Mouse (Mus musculus): ENCODE measurements around the gene Tbx6. TPM values are rescaled to one million over a fixed set of nuclear protein-coding genes. Genes with fewer than 3 reads are reported as not detected.

Gene Tbx6
- polyA plus RNA-seq, 1 experiment, result 3.0 TPM

DNA sequence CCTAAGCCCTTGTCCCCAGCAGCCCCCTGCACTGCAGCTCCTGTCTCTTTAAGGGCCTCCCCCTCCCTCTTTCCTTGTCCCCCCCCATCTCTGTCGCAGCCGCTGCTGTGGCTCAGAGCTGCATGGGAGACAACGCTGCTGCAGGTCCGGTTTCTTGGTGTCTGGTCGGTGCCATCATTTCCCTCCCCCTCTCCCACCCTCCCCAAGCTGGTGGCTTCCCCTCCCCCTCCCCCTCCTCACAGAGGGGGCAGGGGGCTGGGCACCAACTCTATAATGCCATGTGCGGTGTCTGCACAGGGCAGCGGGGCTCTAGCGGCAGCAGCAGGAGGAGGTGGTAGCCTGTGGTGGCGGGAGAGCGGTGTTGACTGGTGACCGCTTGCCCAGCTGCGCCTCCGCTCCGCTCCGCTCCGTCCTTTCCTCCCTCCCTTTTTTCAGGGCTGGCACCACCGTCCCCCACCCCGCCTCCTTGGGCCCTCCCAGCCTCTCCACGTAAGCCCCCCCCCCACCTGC is 42.0 kb downstream of the Tbx6 start:
- Histone ChIP-seq H3K27me3 (replicated peaks) (peaks cover 63% of the 10 kb centered on the region), H3K4me1 (peaks cover 26% of the 10 kb centered on the region), H3K4me3 (replicated peaks) (peak overlapping the region; percentile 70), H3K9me3 (peaks cover 5% of the 10 kb centered on the region; the same call in 1 of the 2 replicates), H3K36me3 (replicated peaks; ENCODE audit: low read length) (no peaks in the 10 kb centered on the region)
- no peak for TF ChIP-seq FLI1 (IDR thresholded peaks at IDR 0.05; ENCODE audit: low read length)
- TF ChIP-seq GATA1 (IDR thresholded peaks at IDR 0.05; ENCODE audit: borderline replicate concordance, low read length), result no peak

GRCm38 (mm10) chr7:126823940-126824339 is 42.7 kb downstream of the Tbx6 start:
- Histone ChIP-seq H3K9me3 (peaks cover 3% of the 10 kb centered on the region; the same call in 1 of the 2 replicates), H3K27me3 (replicated peaks) (peaks cover 70% of the 10 kb centered on the region), H3K36me3 (replicated peaks; ENCODE audit: low read length) (no peaks in the 10 kb centered on the region), H3K4me3 (replicated peaks) (no peak overlapping the region), H3K4me1 (peaks cover 26% of the 10 kb centered on the region)
- TF ChIP-seq FLI1 (IDR thresholded peaks at IDR 0.05; ENCODE audit: low read length) (no peak), GATA1 (IDR thresholded peaks at IDR 0.05; ENCODE audit: borderline replicate concordance, low read length) (no peak)

DNA sequence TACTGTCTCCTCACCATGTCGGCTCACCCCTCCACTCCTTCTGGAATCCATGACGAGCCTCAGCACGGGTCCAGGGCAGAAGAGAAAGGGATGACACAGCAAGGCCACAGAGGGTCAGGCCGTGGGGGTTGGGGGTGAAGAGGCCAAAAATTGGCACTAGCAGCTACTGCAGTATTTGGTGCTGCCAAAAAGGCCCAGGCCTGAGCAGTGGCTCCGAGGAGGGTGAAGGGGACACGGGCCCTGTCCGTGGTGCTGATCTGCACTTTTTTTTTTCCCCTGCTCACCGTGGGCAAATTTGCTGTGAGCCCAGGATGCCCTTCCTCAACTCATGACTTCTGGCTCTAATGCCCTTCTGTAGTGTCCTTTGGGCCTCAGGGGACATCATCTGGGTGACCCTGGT is 44.1 kb downstream of the Tbx6 start:
- no peaks in the 10 kb centered on the region for H3K36me3 ChIP-seq (replicated peaks; ENCODE audit: low read length)
- H3K4me1 ChIP-seq, result peaks cover 32% of the 10 kb centered on the region
- no peak overlapping the region for H3K4me3 ChIP-seq (replicated peaks)
- H3K27me3 ChIP-seq (replicated peaks), result peaks cover 77% of the 10 kb centered on the region
- TF ChIP-seq GATA1 (IDR thresholded peaks at IDR 0.05; ENCODE audit: borderline replicate concordance, low read length), result no peak
- TF ChIP-seq FLI1 (IDR thresholded peaks at IDR 0.05; ENCODE audit: low read length), result no peak
- H3K9me3 ChIP-seq, result no peaks in the 10 kb centered on the region

GRCm38 (mm10) chr7:126825952-126826351 is 44.7 kb downstream of the Tbx6 start:
- H3K4me1 ChIP-seq, result peaks cover 32% of the 10 kb centered on the region
- H3K27me3 ChIP-seq (replicated peaks), result peaks cover 83% of the 10 kb centered on the region
- TF ChIP-seq GATA1 (IDR thresholded peaks at IDR 0.05; ENCODE audit: borderline replicate concordance, low read length) (no peak), FLI1 (IDR thresholded peaks at IDR 0.05; ENCODE audit: low read length) (no peak)
- no peaks in the 10 kb centered on the region for H3K9me3 ChIP-seq
- H3K36me3 ChIP-seq (replicated peaks; ENCODE audit: low read length), result no peaks in the 10 kb centered on the region
- no peak overlapping the region for H3K4me3 ChIP-seq (replicated peaks)

DNA sequence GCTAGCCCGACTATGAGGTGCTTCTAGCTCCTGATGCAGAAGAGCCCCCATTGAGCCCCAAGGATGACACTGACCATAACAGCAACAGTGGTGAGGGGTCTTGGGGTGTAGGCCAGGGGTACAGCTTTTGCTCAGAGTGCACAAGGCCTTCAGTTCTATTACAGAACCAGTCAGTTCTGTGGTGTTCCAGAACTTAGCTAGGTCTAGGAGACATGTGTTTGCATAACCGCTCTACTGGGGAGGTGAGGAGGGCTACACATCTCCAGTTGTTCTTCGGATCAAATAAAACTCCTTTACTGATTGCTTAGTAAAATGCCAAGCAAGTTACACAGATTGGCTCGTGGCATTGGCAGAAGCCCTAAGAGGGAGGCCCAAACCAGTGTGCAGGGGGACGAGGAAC is 50.3 kb downstream of the Tbx6 start, which contains the start of gene 4930451I11Rik:
TSS of gene 4930451I11Rik (minus strand) at position 101 of the 400 bp plus-strand sequence.
- Histone ChIP-seq H3K27me3 (replicated peaks) (peaks cover 84% of the 10 kb centered on the region), H3K9me3 (peaks cover 22% of the 10 kb centered on the region), H3K4me3 (replicated peaks) (peak within 1 kb of the TSS; percentile 88), H3K4me1 (peaks cover 18% of the 10 kb centered on the region), H3K36me3 (replicated peaks; ENCODE audit: low read length) (no peaks in the 10 kb centered on the region)
- no peak for TF ChIP-seq GATA1 (IDR thresholded peaks at IDR 0.05; ENCODE audit: borderline replicate concordance, low read length)
- TF ChIP-seq FLI1 (IDR thresholded peaks at IDR 0.05; ENCODE audit: low read length), result no peak

- Histone ChIP-seq H3K36me3 (replicated peaks; ENCODE audit: low read length) (no peaks in the 10 kb centered on the region), H3K4me1 (peaks cover 18% of the 10 kb centered on the region), H3K4me3 (replicated peaks) (peak overlapping the region; percentile 88), H3K9me3 (peaks cover 22% of the 10 kb centered on the region), H3K27me3 (replicated peaks) (peaks cover 82% of the 10 kb centered on the region)
- TF ChIP-seq GATA1 (IDR thresholded peaks at IDR 0.05; ENCODE audit: borderline replicate concordance, low read length) (no peak), FLI1 (IDR thresholded peaks at IDR 0.05; ENCODE audit: low read length) (no peak)
Observed at GRCm38 (mm10) chr7:126832036-126832598, 50.8 kb downstream of the Tbx6 start.

GRCm38 (mm10) chr7:126833294-126833693 is 52.0 kb downstream of the Tbx6 start:
- Histone ChIP-seq H3K27me3 (replicated peaks) (peaks cover 77% of the 10 kb centered on the region), H3K36me3 (replicated peaks; ENCODE audit: low read length) (no peaks in the 10 kb centered on the region), H3K4me3 (replicated peaks) (no peak overlapping the region), H3K4me1 (peaks cover 18% of the 10 kb centered on the region), H3K9me3 (peaks cover 22% of the 10 kb centered on the region)
- no peak for TF ChIP-seq GATA1 (IDR thresholded peaks at IDR 0.05; ENCODE audit: borderline replicate concordance, low read length)
- TF ChIP-seq FLI1 (IDR thresholded peaks at IDR 0.05; ENCODE audit: low read length), result no peak

Other genes starting within 250 kb of the Tbx6 start
- gene Eif3c, start 215.1 kb upstream of the Tbx6 start, polyA plus RNA-seq (2012; ENCODE audit: insufficient read depth, low replicate concordance), result 22.3 and 46.6 TPM in 2 replicates
- gene Apobr, start 196.5 kb upstream of the Tbx6 start, polyA plus RNA-seq (2012; ENCODE audit: insufficient read depth, low replicate concordance), result 30.2 TPM in 1 of 2 replicates, not detected in the other
- 8.9 and 21.3 TPM in 2 replicates for gene Cln3, start 195.7 kb upstream of the Tbx6 start, polyA plus RNA-seq (2012; ENCODE audit: insufficient read depth, low replicate concordance)
- 1.4 TPM in 1 of 2 replicates, not detected in the other for gene Il27, start 186.5 kb upstream of the Tbx6 start, polyA plus RNA-seq (2012; ENCODE audit: insufficient read depth, low replicate concordance)
- 27.5 TPM in 1 of 2 replicates, not detected in the other for gene Nupr1, start 150.6 kb upstream of the Tbx6 start, polyA plus RNA-seq (2012; ENCODE audit: insufficient read depth, low replicate concordance)
- 31.0 and 69.1 TPM in 2 replicates for gene Sgf29, start 132.2 kb upstream of the Tbx6 start, polyA plus RNA-seq (2012; ENCODE audit: insufficient read depth, low replicate concordance)
- gene Sult1a1, start 105.1 kb upstream of the Tbx6 start, polyA plus RNA-seq (2012; ENCODE audit: insufficient read depth, low replicate concordance), result 0.87 and 3.0 TPM in 2 replicates
- gene Bola2, start 86.1 kb upstream of the Tbx6 start, polyA plus RNA-seq (2012; ENCODE audit: insufficient read depth, low replicate concordance), result 185 and 696 TPM in 2 replicates
- 7.3 and 9.7 TPM in 2 replicates for gene Slx1b, start 85.7 kb upstream of the Tbx6 start, polyA plus RNA-seq (2012; ENCODE audit: insufficient read depth, low replicate concordance)
- gene Coro1a, start 73.7 kb upstream of the Tbx6 start, polyA plus RNA-seq (2012; ENCODE audit: insufficient read depth, low replicate concordance), result 1,070 and 1,578 TPM in 2 replicates
- 213 and 289 TPM in 2 replicates for gene Mapk3, start 21.9 kb upstream of the Tbx6 start, polyA plus RNA-seq (2012; ENCODE audit: insufficient read depth, low replicate concordance)
- 3.4 TPM in 1 of 2 replicates, not detected in the other for gene Gdpd3, start 15.1 kb upstream of the Tbx6 start, polyA plus RNA-seq (2012; ENCODE audit: insufficient read depth, low replicate concordance)
- 284 and 689 TPM in 2 replicates for gene Ypel3, start 4.5 kb upstream of the Tbx6 start, polyA plus RNA-seq (2012; ENCODE audit: insufficient read depth, low replicate concordance)
- 46.3 and 115 TPM in 2 replicates for gene Ppp4c, start 11.0 kb downstream of the Tbx6 start, polyA plus RNA-seq (2012; ENCODE audit: insufficient read depth, low replicate concordance)
- 13.5 and 29.3 TPM in 2 replicates for gene Fam57b, start 16.2 kb downstream of the Tbx6 start, polyA plus RNA-seq (2012; ENCODE audit: insufficient read depth, low replicate concordance)
- gene 4930451I11Rik, start 50.2 kb downstream of the Tbx6 start, polyA plus RNA-seq (2012; ENCODE audit: insufficient read depth, low replicate concordance), result not detected in 2 replicates
- 1.3 TPM in 1 of 2 replicates, not detected in the other for gene Doc2a, start 65.9 kb downstream of the Tbx6 start, polyA plus RNA-seq (2012; ENCODE audit: insufficient read depth, low replicate concordance)
- gene Hirip3, start 80.5 kb downstream of the Tbx6 start, polyA plus RNA-seq (2012; ENCODE audit: insufficient read depth, low replicate concordance), result 9.3 and 60.8 TPM in 2 replicates
- gene Ino80e, start 80.9 kb downstream of the Tbx6 start, polyA plus RNA-seq (2012; ENCODE audit: insufficient read depth, low replicate concordance), result 823 and 1,411 TPM in 2 replicates
- 159 and 479 TPM in 2 replicates for gene Taok2, start 103.2 kb downstream of the Tbx6 start, polyA plus RNA-seq (2012; ENCODE audit: insufficient read depth, low replicate concordance)
- gene Tmem219, start 141.4 kb downstream of the Tbx6 start, polyA plus RNA-seq (2012; ENCODE audit: insufficient read depth, low replicate concordance), result 50.9 TPM in 2 replicates
- gene Kctd13, start 147.4 kb downstream of the Tbx6 start, polyA plus RNA-seq (2012; ENCODE audit: insufficient read depth, low replicate concordance), result 26.4 and 59.2 TPM in 2 replicates
- gene Asphd1, start 168.1 kb downstream of the Tbx6 start, polyA plus RNA-seq (2012; ENCODE audit: insufficient read depth, low replicate concordance), result not detected in 2 replicates
- gene Sez6l2, start 169.1 kb downstream of the Tbx6 start, polyA plus RNA-seq (2012; ENCODE audit: insufficient read depth, low replicate concordance), result 1.7 and 2.0 TPM in 2 replicates
- gene Cdipt, start 194.4 kb downstream of the Tbx6 start, polyA plus RNA-seq (2012; ENCODE audit: insufficient read depth, low replicate concordance), result 105 and 211 TPM in 2 replicates
- 1.8 TPM in 1 of 2 replicates, not detected in the other for gene Cdiptos, start 194.6 kb downstream of the Tbx6 start, polyA plus RNA-seq (2012; ENCODE audit: insufficient read depth, low replicate concordance)
- gene Mvp, start 233.1 kb downstream of the Tbx6 start, polyA plus RNA-seq (2012; ENCODE audit: insufficient read depth, low replicate concordance), result 39.1 and 72.4 TPM in 2 replicates
- 4.2 TPM in 1 of 2 replicates, not detected in the other for gene Pagr1b, start 235.0 kb downstream of the Tbx6 start, polyA plus RNA-seq (2012; ENCODE audit: insufficient read depth, low replicate concordance)
- 15.8 and 94.8 TPM in 2 replicates for gene Pagr1a, start 235.9 kb downstream of the Tbx6 start, polyA plus RNA-seq (2012; ENCODE audit: insufficient read depth, low replicate concordance)
- gene Gm42742, start 239.6 kb downstream of the Tbx6 start, polyA plus RNA-seq (2012; ENCODE audit: insufficient read depth, low replicate concordance), result 164 and 252 TPM in 2 replicates
- gene Prrt2, start 239.7 kb downstream of the Tbx6 start, polyA plus RNA-seq (2012; ENCODE audit: insufficient read depth, low replicate concordance), result 0.68 and 3.9 TPM in 2 replicates
- gene Maz, start 245.6 kb downstream of the Tbx6 start, polyA plus RNA-seq (2012; ENCODE audit: insufficient read depth, low replicate concordance), result 324 and 1,017 TPM in 2 replicates

Data from megakaryocyte, embryonic 14.5 days (primary cell).